Mouse (Mus musculus): ENCODE results near the gene Olfr944. TPM values are rescaled to one million over a fixed set of nuclear protein-coding genes. Genes with fewer than 3 reads are reported as not detected.

Olfr944 gene
- polyA plus RNA-seq (2015; fragmentation: Nextera tagmentation; extraction: Ambion mirVana): not detected in 2 replicates

DNA sequence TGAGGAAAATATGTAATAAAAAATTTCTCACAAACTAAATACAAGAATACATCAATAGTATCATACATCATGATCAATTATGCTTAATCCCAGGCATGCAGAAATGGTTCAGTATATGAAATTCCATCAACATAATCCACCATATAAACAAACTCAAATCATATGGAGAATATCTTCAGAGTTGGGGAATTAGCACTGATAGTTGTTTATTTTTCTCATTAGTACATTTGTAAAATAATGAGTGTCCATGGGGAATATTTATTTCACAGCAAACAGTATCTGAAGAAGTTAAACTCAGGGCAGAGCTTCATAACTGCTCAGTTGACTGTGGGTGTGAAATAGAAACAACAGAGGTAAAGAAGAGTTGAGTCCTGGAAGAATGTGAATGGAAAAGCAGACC lies at the start of gene Olfr944:
Gene Olfr944 (plus strand): TSS at position 301 of the 400 bp plus-strand sequence.
- Histone ChIP-seq H3K27ac (no peak within 1 kb of the TSS), H3K9ac (no peak within 1 kb of the TSS), H3K9me3 (no peaks in the 10 kb centered on the region), H3K4me3 (no peak within 1 kb of the TSS), H3K27me3 (no peaks in the 10 kb centered on the region), H3K36me3 (no peaks in the 10 kb centered on the region), H3K4me1 (no peaks in the 10 kb centered on the region), H3K4me2 (no peak within 1 kb of the TSS)
- no peak for ATAC-seq (ENCODE audit: insufficient number of reproducible peaks, low FRiP score, low TSS enrichment, low read depth)

DNA sequence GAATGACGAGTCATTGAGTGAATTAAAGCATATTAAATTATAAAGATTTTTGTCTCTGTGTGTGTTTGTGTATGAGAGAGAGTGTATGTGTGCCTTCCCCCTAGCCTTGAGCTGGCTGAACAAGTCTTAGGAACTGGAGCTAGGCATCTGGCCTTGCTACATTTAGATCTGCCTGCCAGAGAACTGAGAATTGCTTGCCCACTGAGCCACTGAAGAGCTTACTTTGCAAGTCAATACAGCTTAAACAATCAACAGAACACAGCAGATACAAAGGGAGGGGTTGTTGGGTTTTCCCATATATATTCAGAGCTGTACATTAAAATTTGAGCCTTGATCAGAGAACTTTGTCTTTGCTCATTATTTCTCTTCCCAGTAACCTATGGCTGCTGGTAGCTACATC lies 49.3 kb upstream of the Olfr944 start:
- no peaks in the 10 kb centered on the region for H3K36me3 ChIP-seq
- no peak overlapping the region for H3K4me3 ChIP-seq
- no peaks in the 10 kb centered on the region for H3K4me1 ChIP-seq
- no peak overlapping the region for H3K9ac ChIP-seq
- H3K4me2 ChIP-seq: no peak overlapping the region
- WGBS: 54% methylated on average over 1 of the region's 1 CpGs
- H3K27me3 ChIP-seq: no peaks in the 10 kb centered on the region
- H3K27ac ChIP-seq: no peak overlapping the region
- H3K9me3 ChIP-seq: no peaks in the 10 kb centered on the region; the same call in 1 of the 2 replicates
- no peak for ATAC-seq (ENCODE audit: insufficient number of reproducible peaks, low FRiP score, low TSS enrichment, low read depth)

DNA sequence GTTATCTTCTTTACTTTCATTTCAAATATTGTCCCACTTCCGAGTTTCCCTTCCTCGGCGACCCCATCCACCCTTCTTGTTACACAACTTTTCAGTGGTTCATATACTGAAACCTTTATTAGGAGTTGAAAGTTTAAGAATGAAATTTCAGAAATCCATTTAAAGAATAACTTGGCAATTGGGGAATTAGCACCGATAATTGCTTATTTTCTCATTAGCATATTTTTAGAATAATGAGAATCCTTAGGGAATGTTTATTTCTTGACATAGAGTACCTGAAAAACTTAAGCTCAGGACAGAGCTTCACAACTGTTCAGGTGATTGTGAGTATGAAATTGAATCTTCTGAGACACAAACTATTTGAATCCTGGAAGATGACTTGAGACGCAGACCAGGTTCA lies 35.7 kb upstream of the Olfr944 start, which contains the start of gene Olfr943:
Gene Olfr943 (plus strand): TSS at position 301 of the 400 bp plus-strand sequence.
- Histone ChIP-seq H3K9ac (no peak within 1 kb of the TSS), H3K27ac (no peak within 1 kb of the TSS), H3K9me3 (no peaks in the 10 kb centered on the region), H3K4me3 (no peak within 1 kb of the TSS), H3K36me3 (no peaks in the 10 kb centered on the region), H3K4me2 (no peak within 1 kb of the TSS), H3K4me1 (no peaks in the 10 kb centered on the region), H3K27me3 (no peaks in the 10 kb centered on the region)
- 90% methylated on average over 5 of the region's 5 CpGs for WGBS
- no peak for ATAC-seq (ENCODE audit: insufficient number of reproducible peaks, low FRiP score, low TSS enrichment, low read depth)

DNA sequence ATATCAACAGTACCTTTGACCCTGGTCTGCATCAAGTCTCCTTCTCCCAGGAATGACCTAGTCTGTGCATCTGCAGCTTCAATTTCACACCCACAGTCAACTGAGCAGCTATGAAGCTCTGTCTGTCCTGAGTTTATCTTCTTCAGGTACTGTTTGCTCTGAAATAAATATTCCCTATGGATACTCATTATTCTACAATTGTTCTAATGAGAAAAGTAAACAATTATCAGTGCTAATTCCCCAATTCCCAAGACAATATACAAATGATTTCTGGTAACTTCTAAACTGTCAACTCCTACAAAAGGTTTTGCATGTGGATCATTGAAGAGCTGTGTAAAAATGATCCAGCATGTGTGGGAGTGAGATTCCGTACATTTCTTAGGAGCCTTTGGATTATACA lies 48.2 kb downstream of the Olfr944 start, which contains the start of gene Olfr1537:
Gene Olfr1537 (minus strand): TSS at position 101 of the 400 bp plus-strand sequence.
- WGBS: 87% methylated on average over 1 of the region's 1 CpGs
- no peak for ATAC-seq (ENCODE audit: insufficient number of reproducible peaks, low FRiP score, low TSS enrichment, low read depth)
- H3K4me3 ChIP-seq: no peak within 1 kb of the TSS

More for the DNA sequence above, 48.2 kb downstream of the Olfr944 start, which contains the start of gene Olfr1537:
- H3K4me1 ChIP-seq: no peaks in the 10 kb centered on the region
- no peak within 1 kb of the TSS for H3K4me2 ChIP-seq
- H3K36me3 ChIP-seq: no peaks in the 10 kb centered on the region
- no peak within 1 kb of the TSS for H3K9ac ChIP-seq
- no peaks in the 10 kb centered on the region for H3K9me3 ChIP-seq
- H3K27ac ChIP-seq: no peak within 1 kb of the TSS
- no peaks in the 10 kb centered on the region for H3K27me3 ChIP-seq

Other genes starting within 250 kb of the Olfr944 start
- gene Olfr933, start 229.6 kb upstream of the Olfr944 start, polyA plus RNA-seq (2015; fragmentation: Nextera tagmentation; extraction: Ambion mirVana): not detected in 2 replicates
- not detected in 2 replicates for gene Olfr934, start 213.6 kb upstream of the Olfr944 start, polyA plus RNA-seq (2015; fragmentation: Nextera tagmentation; extraction: Ambion mirVana)
- gene Olfr935, start 202.2 kb upstream of the Olfr944 start, polyA plus RNA-seq (2015; fragmentation: Nextera tagmentation; extraction: Ambion mirVana): not detected in 2 replicates
- gene Olfr146, start 178.5 kb upstream of the Olfr944 start, polyA plus RNA-seq (2015; fragmentation: Nextera tagmentation; extraction: Ambion mirVana): not detected in 2 replicates
- not detected in 2 replicates for gene Olfr937, start 137.0 kb upstream of the Olfr944 start, polyA plus RNA-seq (2015; fragmentation: Nextera tagmentation; extraction: Ambion mirVana)
- not detected in 2 replicates for gene Olfr938, start 123.0 kb upstream of the Olfr944 start, polyA plus RNA-seq (2015; fragmentation: Nextera tagmentation; extraction: Ambion mirVana)
- not detected in 2 replicates for gene Olfr27, start 73.8 kb upstream of the Olfr944 start, polyA plus RNA-seq (2015; fragmentation: Nextera tagmentation; extraction: Ambion mirVana)
- not detected in 2 replicates for gene Olfr943, start 35.6 kb upstream of the Olfr944 start, polyA plus RNA-seq (2015; fragmentation: Nextera tagmentation; extraction: Ambion mirVana)
- not detected in 2 replicates for gene Olfr1537, start 48.1 kb downstream of the Olfr944 start, polyA plus RNA-seq (2015; fragmentation: Nextera tagmentation; extraction: Ambion mirVana)
- not detected in 2 replicates for gene Olfr945, start 74.9 kb downstream of the Olfr944 start, polyA plus RNA-seq (2015; fragmentation: Nextera tagmentation; extraction: Ambion mirVana)
- not detected in 2 replicates for gene Olfr948, start 124.1 kb downstream of the Olfr944 start, polyA plus RNA-seq (2015; fragmentation: Nextera tagmentation; extraction: Ambion mirVana)
- not detected in 2 replicates for gene Olfr951, start 185.5 kb downstream of the Olfr944 start, polyA plus RNA-seq (2015; fragmentation: Nextera tagmentation; extraction: Ambion mirVana)
- gene Olfr952, start 225.2 kb downstream of the Olfr944 start, polyA plus RNA-seq (2015; fragmentation: Nextera tagmentation; extraction: Ambion mirVana): not detected in 2 replicates